Mouse (Mus musculus): Measurements from ENCODE around the gene Parp8. TPM values are rescaled to one million over a fixed set of nuclear protein-coding genes. Genes with fewer than 3 reads are reported as not detected.

Gene Parp8
- polyA plus RNA-seq, 1 experiment from 2014 or later = 18.8 TPM

DNA sequence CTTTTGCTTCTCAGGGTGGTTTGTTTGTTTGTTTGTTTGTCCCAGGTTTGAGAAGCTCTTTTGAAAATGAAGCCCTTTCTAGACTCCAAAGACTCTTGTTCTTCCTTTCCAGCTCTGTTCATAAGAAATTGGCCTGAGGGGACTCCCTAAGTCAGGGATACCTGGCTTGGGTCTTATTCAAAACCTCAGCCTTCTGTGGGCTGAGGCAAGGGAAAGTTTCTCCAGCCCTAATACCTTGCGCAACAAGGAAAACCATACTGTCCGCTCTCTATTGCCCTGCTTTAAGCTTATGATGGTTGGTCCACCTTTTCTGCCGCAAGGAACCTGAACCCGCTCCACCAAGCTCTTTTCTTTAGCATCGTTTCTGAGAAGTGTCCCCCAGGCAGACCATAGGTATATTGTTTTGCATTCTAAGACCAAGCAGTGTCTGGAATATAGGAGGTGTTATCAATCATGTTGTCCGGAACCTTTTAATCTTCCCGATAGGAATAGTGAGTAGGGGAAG lies 991 bp upstream of the Parp8 start:
- Histone ChIP-seq H3K27ac (replicated peaks; ENCODE audit: low read depth, low read length) (no peak overlapping the region), H3K27me3 (ENCODE audit: control insufficient read depth, insufficient read depth, low read length) (no peaks in the 10 kb centered on the region), H3K4me2 (ENCODE audit: low read depth, low read length) (no peak overlapping the region), H3K36me3 (replicated peaks; ENCODE audit: control insufficient read depth, insufficient read depth, low read depth, low read length) (no peaks in the 10 kb centered on the region), H3K4me3 (ENCODE audit: low read depth, low read length) (no peak overlapping the region), H3K4me1 (ENCODE audit: control insufficient read depth, insufficient read depth, low read length) (no peaks in the 10 kb centered on the region), H3K9me3 (replicated peaks; ENCODE audit: control insufficient read depth, low read length) (no peaks in the 10 kb centered on the region), H3K9ac (replicated peaks; ENCODE audit: low read length) (no peak overlapping the region)
- no peak for ATAC-seq (replicated peaks; ENCODE audit: insufficient number of reproducible peaks, low FRiP score, low TSS enrichment, low read depth)
- 62% methylated on average over 7 of the region's 7 CpGs for WGBS
- peak; percentile 9 for DNase-seq (ENCODE audit: low spot score)

DNA sequence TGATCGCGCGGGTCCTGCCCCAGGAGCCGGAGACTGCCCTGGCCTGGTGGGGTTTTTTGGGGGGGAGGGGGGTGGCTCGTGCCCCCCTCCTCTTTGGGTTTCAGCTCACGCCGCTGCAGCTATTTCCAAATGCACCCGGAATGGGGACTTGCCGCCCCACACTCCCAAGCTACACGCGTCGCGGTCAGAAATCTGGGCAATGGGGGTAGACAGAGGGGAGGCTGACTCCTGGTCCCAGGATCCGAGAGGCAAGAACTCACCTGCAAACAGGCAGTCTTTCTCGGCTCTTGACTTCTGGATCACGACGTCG lies 466 bp downstream of the Parp8 start:
- no peaks in the 10 kb centered on the region for H3K36me3 ChIP-seq (replicated peaks; ENCODE audit: control insufficient read depth, insufficient read depth, low read depth, low read length)
- peak overlapping the region; percentile 81 for H3K4me3 ChIP-seq (ENCODE audit: low read depth, low read length)
- peak overlapping the region; percentile 77 for H3K4me2 ChIP-seq (ENCODE audit: low read depth, low read length)
- under 1% methylated on average over 18 of the region's 18 CpGs for WGBS
- H3K9ac ChIP-seq (replicated peaks; ENCODE audit: low read length) = peak overlapping the region; percentile 87
- DNase-seq (ENCODE audit: low spot score) (peak; percentile 59), ATAC-seq (replicated peaks; ENCODE audit: insufficient number of reproducible peaks, low FRiP score, low TSS enrichment, low read depth) (peak; percentile 45)
- H3K27ac ChIP-seq (replicated peaks; ENCODE audit: low read depth, low read length) = peak overlapping the region; percentile 66
- H3K9me3 ChIP-seq (replicated peaks; ENCODE audit: control insufficient read depth, low read length) = no peaks in the 10 kb centered on the region
- H3K4me1 ChIP-seq (ENCODE audit: control insufficient read depth, insufficient read depth, low read length) = no peaks in the 10 kb centered on the region
- no peaks in the 10 kb centered on the region for H3K27me3 ChIP-seq (ENCODE audit: control insufficient read depth, insufficient read depth, low read length)

DNA sequence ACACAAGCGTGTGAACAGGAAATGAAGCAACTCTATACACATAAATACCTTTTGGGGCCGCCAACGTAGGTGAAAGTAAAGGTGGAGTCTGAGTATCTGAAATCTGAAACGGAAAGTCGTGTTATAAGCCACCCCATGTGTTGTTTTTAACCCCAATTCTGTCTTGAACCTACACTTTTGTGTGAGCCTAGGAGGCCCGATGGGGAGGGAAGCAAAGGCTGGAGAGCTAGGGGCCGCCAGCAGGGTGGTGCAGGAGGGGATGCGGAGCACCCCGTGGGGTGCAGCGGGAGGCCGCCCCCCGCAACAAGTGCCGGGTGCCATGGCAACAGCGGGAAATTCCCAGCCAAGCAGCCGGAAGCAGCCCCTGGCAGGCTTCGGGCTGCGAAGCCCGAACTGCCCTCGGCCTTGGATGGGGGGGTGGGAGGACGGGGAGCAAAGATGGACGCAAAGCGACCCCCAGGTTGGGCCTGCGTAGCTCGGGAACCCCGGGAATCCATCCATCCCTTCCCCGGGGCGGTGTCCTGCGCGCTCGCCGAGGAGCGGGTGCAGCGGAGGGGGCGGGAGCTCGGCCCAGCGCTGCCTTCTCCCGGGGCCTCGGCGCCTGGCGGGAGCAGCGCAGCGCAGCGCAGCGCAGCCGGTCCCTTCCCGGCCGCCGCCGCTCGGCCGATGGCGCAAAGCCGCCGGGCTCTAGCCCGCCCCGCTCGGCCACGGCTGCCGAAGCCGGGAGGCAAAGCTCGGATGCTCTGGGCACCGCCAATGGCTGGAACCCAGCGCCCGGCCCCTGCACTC lies 1.0 kb downstream of the Parp8 start:
- under 1% methylated on average over 64 of the region's 64 CpGs for WGBS
- H3K4me3 ChIP-seq (ENCODE audit: low read depth, low read length) = peak overlapping the region; percentile 81
- H3K9me3 ChIP-seq (replicated peaks; ENCODE audit: control insufficient read depth, low read length) = no peaks in the 10 kb centered on the region
- H3K4me2 ChIP-seq (ENCODE audit: low read depth, low read length) = peak overlapping the region; percentile 77
- H3K27me3 ChIP-seq (ENCODE audit: control insufficient read depth, insufficient read depth, low read length) = no peaks in the 10 kb centered on the region
- no peaks in the 10 kb centered on the region for H3K36me3 ChIP-seq (replicated peaks; ENCODE audit: control insufficient read depth, insufficient read depth, low read depth, low read length)
- H3K9ac ChIP-seq (replicated peaks; ENCODE audit: low read length) = peak overlapping the region; percentile 87
- H3K4me1 ChIP-seq (ENCODE audit: control insufficient read depth, insufficient read depth, low read length) = no peaks in the 10 kb centered on the region
- DNase-seq (ENCODE audit: low spot score) (peak; percentile 79), ATAC-seq (replicated peaks; ENCODE audit: insufficient number of reproducible peaks, low FRiP score, low TSS enrichment, low read depth) (peak; percentile 83)
- peak overlapping the region; percentile 66 for H3K27ac ChIP-seq (replicated peaks; ENCODE audit: low read depth, low read length)

GRCm38 (mm10) chr13:117023346-117024050 lies 1.8 kb downstream of the Parp8 start:
- Histone ChIP-seq H3K27me3 (ENCODE audit: control insufficient read depth, insufficient read depth, low read length) (no peaks in the 10 kb centered on the region), H3K36me3 (replicated peaks; ENCODE audit: control insufficient read depth, insufficient read depth, low read depth, low read length) (no peaks in the 10 kb centered on the region), H3K4me2 (ENCODE audit: low read depth, low read length) (peak overlapping the region; percentile 77), H3K9ac (replicated peaks; ENCODE audit: low read length) (peak overlapping the region; percentile 87), H3K9me3 (replicated peaks; ENCODE audit: control insufficient read depth, low read length) (no peaks in the 10 kb centered on the region), H3K4me3 (ENCODE audit: low read depth, low read length) (peak overlapping the region; percentile 81), H3K27ac (replicated peaks; ENCODE audit: low read depth, low read length) (no peak overlapping the region), H3K4me1 (ENCODE audit: control insufficient read depth, insufficient read depth, low read length) (no peaks in the 10 kb centered on the region)
- WGBS = 14% methylated on average over 12 of the region's 12 CpGs
- peak; percentile 19 for DNase-seq (ENCODE audit: low spot score)
- no peak for ATAC-seq (replicated peaks; ENCODE audit: insufficient number of reproducible peaks, low FRiP score, low TSS enrichment, low read depth)

DNA sequence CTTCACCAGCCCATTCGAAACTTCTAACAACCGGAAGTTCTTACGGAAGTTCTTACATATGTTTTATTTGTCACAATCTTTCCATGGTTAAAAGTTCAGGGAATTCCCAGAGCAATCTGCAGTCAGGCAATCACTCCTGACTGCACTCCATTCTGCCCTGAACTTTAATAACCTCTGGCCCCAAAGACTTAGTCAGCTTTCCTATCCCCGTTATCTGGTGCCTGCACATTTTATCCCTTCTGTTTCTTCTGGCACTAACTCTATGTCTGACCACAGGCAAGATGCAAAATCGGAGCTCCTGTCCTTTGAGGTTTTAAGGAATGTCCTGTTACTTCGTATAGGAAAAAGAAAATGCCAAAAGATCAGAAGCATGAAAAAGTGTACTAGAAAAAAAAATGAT lies 4.7 kb downstream of the Parp8 start:
- Histone ChIP-seq H3K4me3 (ENCODE audit: low read depth, low read length) (no peak overlapping the region), H3K9me3 (replicated peaks; ENCODE audit: control insufficient read depth, low read length) (no peaks in the 10 kb centered on the region)
- WGBS = 60% methylated on average over 6 of the region's 6 CpGs

DNA sequence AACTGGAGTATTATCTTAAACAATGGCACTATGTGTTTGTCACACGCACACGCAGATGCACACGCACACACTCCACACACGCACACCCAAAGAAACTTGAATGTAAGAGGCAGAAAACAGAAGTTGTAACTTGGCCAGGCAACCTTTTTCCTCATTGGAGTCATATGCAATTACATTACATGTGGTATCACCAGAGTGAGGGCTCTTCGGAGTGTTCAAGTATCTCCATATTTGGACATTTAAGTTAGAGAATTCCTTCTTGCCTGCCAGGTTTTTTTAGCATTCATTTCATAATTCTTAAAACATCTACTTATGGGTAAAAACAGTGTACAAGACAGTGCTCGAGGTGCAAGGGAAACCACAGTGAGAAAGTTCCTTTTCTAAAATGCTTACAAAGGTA lies 6.7 kb downstream of the Parp8 start:
- no peaks in the 10 kb centered on the region for H3K27me3 ChIP-seq (ENCODE audit: control insufficient read depth, insufficient read depth, low read length)
- H3K36me3 ChIP-seq (replicated peaks; ENCODE audit: control insufficient read depth, insufficient read depth, low read depth, low read length) = no peaks in the 10 kb centered on the region
- no peak overlapping the region for H3K9ac ChIP-seq (replicated peaks; ENCODE audit: low read length)
- DNase-seq (ENCODE audit: low spot score) (no peak), ATAC-seq (replicated peaks; ENCODE audit: insufficient number of reproducible peaks, low FRiP score, low TSS enrichment, low read depth) (no peak)
- H3K4me1 ChIP-seq (ENCODE audit: control insufficient read depth, insufficient read depth, low read length) = no peaks in the 10 kb centered on the region
- no peak overlapping the region for H3K4me3 ChIP-seq (ENCODE audit: low read depth, low read length)
- no peaks in the 10 kb centered on the region for H3K9me3 ChIP-seq (replicated peaks; ENCODE audit: control insufficient read depth, low read length)
- H3K4me2 ChIP-seq (ENCODE audit: low read depth, low read length) = no peak overlapping the region
- no peak overlapping the region for H3K27ac ChIP-seq (replicated peaks; ENCODE audit: low read depth, low read length)
- WGBS = 93% methylated on average over 6 of the region's 6 CpGs

More for the DNA sequence above, 4.7 kb downstream of the Parp8 start:
- H3K4me2 ChIP-seq (ENCODE audit: low read depth, low read length) = no peak overlapping the region
- ATAC-seq (replicated peaks; ENCODE audit: insufficient number of reproducible peaks, low FRiP score, low TSS enrichment, low read depth) (no peak), DNase-seq (ENCODE audit: low spot score) (no peak)
- H3K36me3 ChIP-seq (replicated peaks; ENCODE audit: control insufficient read depth, insufficient read depth, low read depth, low read length) = no peaks in the 10 kb centered on the region
- no peak overlapping the region for H3K27ac ChIP-seq (replicated peaks; ENCODE audit: low read depth, low read length)
- no peak overlapping the region for H3K9ac ChIP-seq (replicated peaks; ENCODE audit: low read length)
- H3K27me3 ChIP-seq (ENCODE audit: control insufficient read depth, insufficient read depth, low read length) = no peaks in the 10 kb centered on the region
- H3K4me1 ChIP-seq (ENCODE audit: control insufficient read depth, insufficient read depth, low read length) = no peaks in the 10 kb centered on the region

DNA sequence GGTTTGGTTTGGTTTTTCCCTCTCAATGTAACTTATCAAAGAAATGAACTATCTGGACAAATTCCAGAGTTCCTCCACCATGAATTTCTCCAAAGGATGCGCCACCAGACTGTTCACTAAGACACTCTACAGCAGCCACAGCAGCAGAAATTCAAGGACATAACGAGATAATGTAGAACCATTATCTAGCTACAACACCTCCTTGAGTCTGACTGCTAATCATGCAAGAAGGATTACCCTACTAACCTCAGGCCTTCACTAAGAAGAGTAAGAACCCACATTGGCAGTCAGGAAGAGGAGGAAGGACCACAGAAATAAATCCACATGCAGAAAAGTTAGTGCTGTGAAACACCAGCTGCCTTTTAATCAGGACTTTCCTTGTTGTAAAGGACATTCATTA lies 11.8 kb downstream of the Parp8 start:
- Histone ChIP-seq H3K4me2 (ENCODE audit: low read depth, low read length) (no peak overlapping the region), H3K36me3 (replicated peaks; ENCODE audit: control insufficient read depth, insufficient read depth, low read depth, low read length) (no peaks in the 10 kb centered on the region), H3K27ac (replicated peaks; ENCODE audit: low read depth, low read length) (no peak overlapping the region), H3K4me1 (ENCODE audit: control insufficient read depth, insufficient read depth, low read length) (no peaks in the 10 kb centered on the region), H3K27me3 (ENCODE audit: control insufficient read depth, insufficient read depth, low read length) (no peaks in the 10 kb centered on the region), H3K9ac (replicated peaks; ENCODE audit: low read length) (no peak overlapping the region), H3K9me3 (replicated peaks; ENCODE audit: control insufficient read depth, low read length) (no peaks in the 10 kb centered on the region), H3K4me3 (ENCODE audit: low read depth, low read length) (no peak overlapping the region)
- DNase-seq (ENCODE audit: low spot score) = no peak
- ATAC-seq (replicated peaks; ENCODE audit: insufficient number of reproducible peaks, low FRiP score, low TSS enrichment, low read depth) = no peak
- 90% methylated on average over 2 of the region's 2 CpGs for WGBS

GRCm38 (mm10) chr13:117012031-117012430 lies 13.3 kb downstream of the Parp8 start:
- DNase-seq (ENCODE audit: low spot score) (no peak), ATAC-seq (replicated peaks; ENCODE audit: insufficient number of reproducible peaks, low FRiP score, low TSS enrichment, low read depth) (no peak)
- H3K4me3 ChIP-seq (ENCODE audit: low read depth, low read length) = no peak overlapping the region
- H3K4me2 ChIP-seq (ENCODE audit: low read depth, low read length) = no peak overlapping the region
- H3K36me3 ChIP-seq (replicated peaks; ENCODE audit: control insufficient read depth, insufficient read depth, low read depth, low read length) = no peaks in the 10 kb centered on the region
- H3K9me3 ChIP-seq (replicated peaks; ENCODE audit: control insufficient read depth, low read length) = no peaks in the 10 kb centered on the region
- no peak overlapping the region for H3K9ac ChIP-seq (replicated peaks; ENCODE audit: low read length)
- H3K27ac ChIP-seq (replicated peaks; ENCODE audit: low read depth, low read length) = no peak overlapping the region
- no peaks in the 10 kb centered on the region for H3K27me3 ChIP-seq (ENCODE audit: control insufficient read depth, insufficient read depth, low read length)
- 96% methylated on average over 9 of the region's 9 CpGs for WGBS
- H3K4me1 ChIP-seq (ENCODE audit: control insufficient read depth, insufficient read depth, low read length) = no peaks in the 10 kb centered on the region
